Mouse (Mus musculus) gastrocnemius, postnatal 25 days (tissue): ENCODE data around the gene Pla2g5. TPM values are rescaled to one million over a fixed set of nuclear protein-coding genes. Genes with fewer than 3 reads are reported as not detected.

Source experiments
- DNase-seq: peaks from one replicate; pipeline ENCODE4 v3.0.0; 2022
- total RNA-seq, 2 experiments: library from RNA; stranded (reverse); gene quantifications; 1 replicate in 1 of 2; 2 replicates in 1 of 2; pipeline ENCODE4 v1.2.3; 2021

The Pla2g5 gene
- total RNA-seq, 2 experiments from 2014 or later, result 0.75 to 0.79 TPM

DNA sequence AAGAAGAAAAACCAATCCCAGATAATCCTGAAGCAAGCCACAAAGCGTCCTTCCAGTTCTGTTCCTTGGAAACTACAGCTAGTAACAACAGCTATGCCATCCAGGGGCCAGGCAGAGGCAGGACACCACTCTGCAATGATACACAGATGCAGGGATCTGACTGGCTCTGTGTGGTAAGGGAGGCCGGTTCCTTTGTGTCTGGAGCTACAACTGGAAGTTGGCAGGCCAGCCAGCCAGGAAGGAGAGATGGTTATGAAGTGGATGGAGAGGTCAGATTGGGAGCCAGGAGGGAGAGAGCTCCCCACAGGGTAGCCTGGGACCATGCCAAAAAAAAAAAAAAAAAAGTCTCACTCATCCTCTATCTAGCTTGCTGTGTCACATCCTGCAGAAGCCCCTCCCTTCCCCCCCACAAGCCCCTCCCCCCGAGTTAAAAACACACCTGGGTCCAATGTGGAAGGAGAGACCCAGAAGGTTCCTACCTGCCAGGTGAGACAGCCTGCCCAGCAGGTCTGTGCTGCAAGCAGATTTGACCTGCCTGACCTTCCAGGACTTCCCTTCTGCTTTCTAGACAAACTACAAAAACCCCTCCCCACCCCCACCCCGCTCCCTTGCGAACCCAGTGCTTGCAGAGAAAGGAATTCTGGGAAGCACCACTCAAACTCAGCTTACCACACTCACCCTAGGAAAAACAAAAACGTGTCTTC, 66.6 kb downstream of the Pla2g5 start:
- no peak for DNase-seq

DNA sequence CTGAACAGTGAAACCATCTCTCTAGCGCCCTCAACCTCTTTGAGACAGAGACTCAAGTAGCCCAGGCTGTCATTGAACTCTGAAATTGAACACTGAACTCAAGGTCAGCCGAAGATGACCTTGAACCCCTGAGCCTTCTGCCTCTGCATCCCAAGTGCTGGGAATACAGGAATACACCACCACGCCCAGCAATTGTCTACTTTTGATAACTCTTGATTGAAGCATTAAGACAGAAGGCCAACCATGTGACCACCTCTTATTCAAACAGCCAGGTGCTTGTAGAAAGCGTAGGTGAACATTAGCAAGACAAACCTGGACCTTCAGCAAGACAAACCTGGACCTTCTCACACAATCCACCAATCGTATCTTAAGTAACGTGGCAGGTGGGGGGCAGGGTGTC, 68.9 kb downstream of the Pla2g5 start:
- DNase-seq, result no peak

DNA sequence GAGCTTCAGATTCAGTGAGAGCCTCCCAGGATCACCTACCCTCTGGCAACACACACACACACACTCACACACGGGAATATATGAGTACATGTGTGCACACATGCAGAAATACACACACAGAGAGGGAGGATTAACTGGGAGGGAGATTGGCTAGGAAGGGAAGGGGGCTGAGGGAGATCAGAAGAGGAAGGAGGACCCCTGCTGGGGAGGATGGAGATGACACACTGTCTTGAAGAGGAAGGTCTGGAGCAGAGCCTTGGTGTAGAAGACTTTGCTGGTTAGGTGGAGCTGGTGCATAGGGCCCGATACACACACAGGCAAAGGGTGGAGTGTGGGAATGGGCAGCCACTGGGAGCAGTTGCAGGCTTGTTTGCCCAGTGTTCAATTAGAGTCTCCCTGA, 70.0 kb downstream of the Pla2g5 start:
- no peak for DNase-seq

DNA sequence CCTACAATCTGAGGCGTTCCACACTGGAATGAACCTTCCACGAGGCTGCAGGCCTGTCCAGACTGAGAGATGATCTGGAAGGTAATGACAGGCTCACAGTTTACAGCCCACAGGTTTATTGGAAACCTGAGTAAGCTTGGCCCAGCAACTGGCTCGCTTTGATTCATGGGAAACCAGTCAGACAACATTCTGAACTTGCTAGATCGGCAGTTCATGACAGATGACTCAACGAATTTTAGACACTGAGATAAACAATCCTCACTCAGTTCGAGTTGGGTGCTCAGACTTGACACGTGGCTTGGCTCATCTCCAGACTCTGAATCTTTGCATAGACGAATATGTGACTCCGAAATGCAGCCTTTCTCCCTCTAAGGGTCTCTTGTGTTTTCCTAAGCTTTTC, 70.7 kb downstream of the Pla2g5 start:
- peak; percentile 38 for DNase-seq

DNA sequence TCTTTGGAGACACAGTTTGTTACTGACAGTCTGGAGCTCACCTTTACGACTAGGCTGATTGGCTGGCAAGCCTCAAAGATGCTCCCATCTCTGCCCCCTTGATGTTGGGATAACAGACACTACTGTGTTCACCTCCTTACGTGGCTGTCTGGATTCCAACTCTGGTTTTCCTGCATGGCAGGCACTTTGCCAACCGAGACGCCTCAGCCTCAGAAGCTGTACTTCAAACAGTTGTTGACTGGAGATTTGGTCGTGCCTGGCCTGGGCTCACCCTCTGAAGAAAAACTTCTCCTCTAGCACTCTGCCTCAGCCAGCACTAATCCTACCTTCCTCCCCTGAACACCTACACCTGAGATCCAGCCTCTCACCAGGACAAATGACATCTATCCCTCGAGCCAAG, 71.8 kb downstream of the Pla2g5 start:
- DNase-seq, result no peak

DNA sequence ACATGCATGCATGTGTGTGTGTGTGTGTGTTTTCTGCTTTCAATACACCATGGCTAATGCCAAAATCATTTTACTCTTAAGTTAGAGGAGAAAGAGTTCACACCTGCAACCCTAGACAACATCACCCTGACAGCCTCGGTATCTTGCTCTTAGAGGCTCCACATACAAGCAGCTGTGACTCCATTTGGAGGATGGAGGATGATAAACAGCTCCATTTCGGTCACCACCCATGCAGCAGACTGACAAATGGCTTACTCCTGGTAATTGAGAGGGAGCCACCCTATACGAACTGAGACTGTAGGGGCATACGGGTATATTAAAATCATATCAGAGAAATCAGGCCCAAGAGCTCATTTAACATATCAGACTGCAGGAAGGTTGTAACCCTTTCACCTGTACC, 74.9 kb downstream of the Pla2g5 start:
- no peak for DNase-seq

DNA sequence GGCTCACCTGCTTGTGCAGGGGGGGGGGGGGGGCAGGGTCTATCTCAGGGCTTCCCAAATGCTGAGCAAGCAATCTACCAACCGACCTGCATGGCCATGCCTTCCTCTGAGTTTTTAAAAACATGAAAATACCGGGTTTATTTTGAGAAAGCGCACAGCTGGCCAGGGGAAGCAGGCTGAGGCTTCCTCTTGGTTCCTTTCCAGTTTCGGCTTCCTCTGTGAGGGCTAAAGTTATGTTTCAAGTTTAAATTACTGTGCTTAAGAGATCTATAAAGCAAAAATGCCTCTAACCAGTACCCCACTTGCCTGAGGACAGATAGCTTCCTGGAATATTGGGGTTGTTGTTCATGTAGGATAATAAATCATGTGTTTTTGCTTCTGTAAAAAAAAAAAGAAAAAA, 77.1 kb downstream of the Pla2g5 start:
- no peak for DNase-seq

DNA sequence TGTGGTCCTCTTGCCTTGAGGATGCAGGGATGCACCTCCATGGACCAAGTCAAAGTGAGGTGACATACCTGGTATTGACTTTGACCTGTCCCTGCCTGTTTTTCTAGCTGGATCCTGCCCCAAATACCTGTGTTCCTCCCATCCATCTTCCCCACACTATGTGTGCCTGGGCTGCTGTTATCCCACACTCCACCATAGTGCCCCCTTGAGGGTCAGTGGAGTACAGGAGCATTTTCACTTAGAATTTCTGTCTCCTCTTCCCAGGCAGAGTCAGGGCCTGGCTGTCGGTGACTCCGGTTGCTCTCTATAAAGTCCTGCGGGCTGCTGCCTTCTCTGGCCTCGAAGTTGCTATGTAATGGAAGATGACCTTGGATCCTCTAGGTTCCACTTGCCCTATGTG, 77.6 kb downstream of the Pla2g5 start:
- no peak for DNase-seq

DNA sequence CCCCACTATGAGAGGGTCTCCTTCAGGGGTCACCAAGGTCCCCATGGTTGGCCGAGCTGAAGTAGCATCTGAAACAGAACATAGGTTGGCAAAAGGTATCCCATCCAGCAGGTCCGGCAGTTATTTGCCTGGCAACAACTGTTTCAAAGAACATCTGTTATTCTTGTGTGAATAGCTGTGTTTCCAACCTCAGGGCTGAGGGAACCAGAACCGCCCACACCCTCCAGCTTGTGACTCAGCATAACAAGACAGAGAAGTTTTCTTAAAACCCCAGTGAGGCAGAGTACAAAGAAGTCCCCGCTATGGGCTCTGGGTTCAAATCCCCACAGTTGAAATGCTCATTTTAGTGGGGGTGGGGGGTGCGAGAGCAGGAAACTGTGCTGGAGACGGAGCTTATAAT, 81.2 kb downstream of the Pla2g5 start:
- DNase-seq, result peak; percentile 48

DNA sequence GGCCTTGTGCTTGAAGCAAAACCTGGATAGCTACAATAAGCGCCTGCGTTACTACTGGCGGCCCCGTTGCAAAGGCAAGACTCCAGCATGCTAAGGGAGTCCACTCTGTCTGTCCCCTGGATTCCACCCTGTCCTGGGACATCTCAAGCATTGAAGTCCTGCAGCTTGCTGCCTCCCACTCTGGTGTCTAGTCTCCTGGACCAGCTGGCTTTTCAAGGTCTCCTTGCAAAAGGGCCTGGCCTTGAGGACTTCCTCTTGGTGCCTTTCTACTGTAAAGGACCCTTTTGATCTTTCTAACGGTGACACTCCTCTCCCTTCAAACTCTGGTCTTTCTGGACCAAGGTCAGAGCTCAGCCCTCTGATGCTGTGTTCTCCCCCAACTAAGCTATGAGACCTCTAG, 83.0 kb downstream of the Pla2g5 start:
- no peak for DNase-seq

DNA sequence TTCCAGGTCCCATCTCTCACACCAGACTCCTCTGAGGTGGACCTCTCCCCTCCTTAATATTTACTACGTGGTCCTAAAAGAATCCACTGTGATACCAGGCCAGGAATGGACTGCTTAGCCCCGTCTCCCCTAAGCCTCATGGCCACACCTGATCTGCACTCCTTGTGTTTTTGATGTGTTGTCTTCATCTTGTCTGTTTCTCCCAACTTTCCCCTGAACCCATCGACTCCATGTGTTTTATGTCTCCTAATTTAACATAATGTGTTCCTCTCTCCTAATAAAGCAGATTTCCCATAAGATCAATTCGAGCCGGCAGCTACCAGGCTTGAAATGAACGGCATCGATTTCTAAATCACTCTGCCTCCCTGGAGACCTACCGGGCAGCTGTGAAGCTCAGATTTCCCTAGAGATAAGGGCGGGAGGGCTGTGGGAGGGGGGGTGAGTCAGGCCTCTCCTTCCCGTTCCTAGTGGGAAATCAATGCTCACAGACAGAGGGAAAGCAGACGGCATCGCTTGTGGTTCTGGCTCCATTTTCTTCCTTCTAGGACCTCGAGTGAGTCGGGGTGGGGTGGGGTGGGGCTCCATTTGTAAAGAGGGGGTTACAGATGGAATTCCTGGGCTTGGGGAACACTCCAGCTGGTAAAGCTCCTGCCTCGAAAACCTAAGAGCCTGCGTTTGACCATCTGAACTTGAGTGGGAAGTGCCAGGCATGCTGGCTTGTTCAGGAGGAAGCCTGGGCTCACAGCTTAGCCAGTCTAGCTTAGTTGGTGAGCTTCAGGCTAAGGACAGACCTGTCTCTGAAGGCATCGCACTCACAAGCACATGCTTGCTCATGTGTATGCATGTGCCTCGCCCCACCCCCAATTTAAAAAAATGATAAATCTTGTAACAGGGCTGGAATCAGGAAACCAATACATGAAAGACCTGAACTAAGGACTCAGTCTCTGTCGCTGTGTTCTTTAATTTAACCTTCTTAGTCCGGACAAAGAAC, 85.6 kb downstream of the Pla2g5 start:
- no peak for DNase-seq

DNA sequence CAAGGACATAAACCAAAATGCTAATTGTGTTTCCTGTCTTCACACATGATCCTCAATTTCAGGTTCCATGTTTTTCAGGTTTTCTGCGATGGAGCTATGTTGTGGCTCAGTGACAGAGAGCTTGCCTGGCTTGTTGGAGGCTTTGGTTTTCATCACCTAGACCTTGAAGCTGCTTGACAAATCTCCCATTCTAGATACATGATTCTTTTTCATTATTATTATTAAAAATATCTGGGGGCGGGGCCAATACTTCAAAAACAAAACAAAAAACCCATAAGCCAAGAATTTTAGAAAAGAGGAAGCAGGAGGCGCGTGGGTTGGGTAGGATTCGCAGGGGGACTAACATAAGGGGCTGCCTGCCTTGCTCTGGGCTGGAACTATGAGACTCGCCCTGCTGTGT, 87.8 kb downstream of the Pla2g5 start, which contains the start of gene Pla2g2d:
Gene Pla2g2d (plus strand): TSS at position 301 of the 400 bp plus-strand sequence.
- no peak for DNase-seq

DNA sequence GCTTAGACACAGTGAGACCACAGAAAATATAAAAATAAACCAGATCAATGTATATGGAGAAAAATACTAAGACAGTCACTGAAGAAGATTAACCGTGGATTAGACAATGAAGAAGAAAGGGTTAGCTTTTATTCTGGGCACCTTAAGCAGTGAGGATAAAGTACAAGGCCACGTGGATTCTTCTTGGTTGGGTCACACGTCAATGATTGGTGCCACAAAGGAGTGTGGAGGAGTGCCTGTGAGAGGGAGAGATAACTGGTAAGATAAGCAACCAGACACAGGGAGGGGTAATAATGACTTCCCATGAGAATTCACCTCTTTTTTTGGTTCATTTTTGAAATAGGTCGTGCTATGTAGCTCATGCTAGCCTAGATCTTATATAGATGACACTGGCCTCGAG, 90.9 kb downstream of the Pla2g5 start:
- no peak for DNase-seq

DNA sequence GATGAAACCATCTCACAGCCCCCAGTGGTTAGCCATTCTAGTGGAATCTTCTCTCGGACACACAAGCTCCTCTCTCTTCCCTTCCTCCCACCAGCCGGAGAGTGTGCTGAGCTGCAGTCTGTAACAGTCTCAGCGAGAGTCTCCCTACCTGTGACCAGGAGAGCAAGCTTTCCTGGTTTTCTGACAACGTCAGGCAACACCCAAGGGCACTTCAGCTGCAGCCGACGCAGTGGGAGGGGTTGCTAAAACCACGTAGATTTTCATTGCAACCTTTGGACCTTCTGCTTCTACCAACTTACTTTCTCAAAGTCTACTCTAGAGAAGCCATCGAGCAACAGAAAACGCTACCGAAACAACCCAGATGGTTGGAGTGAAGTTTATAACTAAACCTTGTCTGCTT, 91.3 kb downstream of the Pla2g5 start:
- DNase-seq, result no peak

DNA sequence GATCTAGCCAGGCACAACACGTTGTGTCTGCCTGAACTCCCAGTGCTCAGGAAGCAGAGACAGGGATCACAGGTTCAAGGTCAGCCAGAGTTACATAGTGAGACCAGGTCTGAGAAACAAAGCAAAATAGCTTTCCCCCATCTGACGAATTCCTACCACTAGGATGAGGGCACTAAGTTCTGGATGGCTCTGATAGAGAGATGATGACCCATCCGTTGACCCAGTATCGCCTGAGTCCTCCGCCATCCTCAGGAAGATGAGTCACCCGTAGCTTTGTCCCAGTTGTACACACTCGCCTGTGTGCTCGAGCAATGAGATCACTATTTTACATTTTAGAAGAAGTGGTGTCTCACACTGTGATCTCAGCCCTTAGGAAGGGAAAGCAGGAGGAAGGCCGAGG, 101.0 kb downstream of the Pla2g5 start:
- no peak for DNase-seq

DNA sequence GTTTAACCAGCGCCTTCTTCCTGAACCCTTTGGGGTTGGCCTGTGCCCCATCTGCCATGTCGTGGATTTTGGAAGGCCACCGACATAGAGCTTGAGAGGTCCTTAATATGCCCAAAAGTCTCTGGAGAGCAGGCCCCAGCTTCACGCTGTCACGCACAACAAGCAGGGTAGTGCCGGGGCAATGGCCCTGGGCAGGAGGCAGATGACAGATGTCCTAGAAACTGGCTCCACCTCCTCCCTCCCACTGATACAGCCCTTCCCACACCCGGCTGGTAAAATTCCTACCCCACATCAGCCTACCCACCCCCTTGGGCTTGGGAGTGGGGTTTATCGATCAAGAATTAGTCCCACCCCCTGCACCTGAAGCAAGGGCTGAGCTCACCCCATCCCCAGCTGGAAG, 105.9 kb downstream of the Pla2g5 start, which contains the start of gene Pla2g2f:
Gene Pla2g2f (minus strand): TSS at position 211 of the 400 bp plus-strand sequence.
- no peak for DNase-seq

DNA sequence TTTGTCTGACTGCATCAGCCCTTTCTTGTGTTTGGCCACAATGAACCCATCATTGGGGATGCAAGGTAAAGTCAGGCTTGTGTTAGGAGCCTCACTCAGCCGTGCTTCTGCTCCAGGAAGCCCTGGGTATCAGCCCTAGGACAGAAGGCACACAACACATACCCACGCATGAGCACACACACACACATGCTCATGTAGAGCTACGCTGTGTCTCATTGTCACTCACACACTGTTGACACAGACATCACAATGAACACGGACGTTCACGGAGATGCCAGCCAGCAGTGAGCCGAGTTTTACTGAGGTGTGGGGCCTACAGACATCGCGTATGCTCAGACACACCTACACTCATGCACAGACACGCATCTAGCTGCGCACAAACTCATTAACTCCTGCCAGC, 107.3 kb downstream of the Pla2g5 start:
- DNase-seq, result no peak

DNA sequence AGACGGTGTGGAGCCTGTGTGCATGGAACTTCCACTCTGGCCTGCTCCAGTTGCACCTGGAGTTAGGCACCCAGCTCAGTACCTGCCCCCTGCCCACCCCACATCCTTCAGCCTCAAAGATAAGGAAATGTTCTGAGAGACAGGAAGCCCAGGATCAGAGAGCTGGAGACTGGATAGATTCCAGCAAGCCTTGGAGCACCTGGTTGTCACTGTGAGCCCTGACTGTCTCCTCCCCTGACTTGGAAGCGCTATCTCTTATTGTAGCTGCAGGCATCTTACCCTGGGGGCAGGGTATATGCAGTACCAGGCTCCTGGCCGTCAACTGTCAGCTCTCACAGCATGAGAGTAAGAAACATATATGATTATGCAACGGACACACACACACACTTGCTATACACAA, 107.8 kb downstream of the Pla2g5 start:
- DNase-seq, result no peak

DNA sequence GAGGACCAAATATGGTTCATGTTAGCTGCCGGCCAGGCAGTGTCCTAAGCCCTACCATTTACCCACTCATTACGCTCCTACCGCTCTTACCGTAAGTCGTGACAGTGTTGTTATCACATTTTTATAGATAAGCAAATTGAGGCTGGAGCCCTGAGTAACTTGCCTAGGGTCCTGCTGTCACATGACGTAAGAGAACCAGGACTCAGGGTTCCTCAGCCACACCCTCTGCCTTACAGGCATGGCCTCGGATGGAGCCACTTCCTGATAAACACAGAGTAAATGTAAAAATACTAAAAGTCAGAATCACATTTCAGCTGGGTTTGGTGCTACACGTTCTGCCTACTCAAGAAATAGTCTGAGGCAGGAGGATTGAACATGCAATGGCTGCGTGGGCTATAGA, 108.8 kb downstream of the Pla2g5 start:
- DNase-seq, result no peak

DNA sequence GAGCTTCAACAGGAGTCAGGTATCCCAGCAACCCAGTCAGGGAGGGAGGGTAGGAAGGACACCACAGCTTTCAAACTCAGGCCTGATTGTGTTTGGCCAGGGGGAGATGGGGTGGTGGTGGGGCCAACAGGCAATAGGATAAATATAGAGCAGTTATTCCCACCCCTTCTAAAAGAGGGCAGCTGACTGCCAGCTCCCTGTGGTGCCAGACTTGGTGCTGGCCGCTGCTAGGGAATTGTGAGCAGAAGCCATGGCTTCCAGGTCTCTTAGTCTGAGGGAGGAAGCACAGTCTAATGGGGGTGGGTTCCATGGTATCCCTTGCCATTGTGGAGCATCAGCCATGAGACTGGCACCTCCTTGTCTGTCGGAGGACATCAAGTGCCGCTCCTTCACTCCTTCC, 109.7 kb downstream of the Pla2g5 start:
- DNase-seq, result no peak

DNA sequence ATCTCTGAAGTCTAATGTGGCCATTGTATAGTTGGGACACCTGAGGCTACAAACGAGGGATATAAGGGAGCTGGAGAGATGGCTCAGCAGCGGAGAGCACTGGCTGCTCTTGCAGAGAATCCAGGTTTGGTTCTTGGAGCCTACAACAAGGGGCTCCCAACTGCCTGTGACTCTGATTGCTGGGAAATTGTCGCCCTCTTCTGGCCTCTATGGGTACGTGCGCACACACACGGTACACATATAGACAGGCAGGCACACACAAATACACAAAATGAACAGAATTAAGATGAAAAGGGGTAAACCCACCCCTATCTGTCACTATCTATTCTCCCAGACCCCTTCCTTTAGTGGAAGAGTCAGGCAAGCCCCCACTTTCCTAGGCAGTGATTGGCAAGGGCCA, 110.7 kb downstream of the Pla2g5 start:
- no peak for DNase-seq
